Mouse (Mus musculus) bone marrow macrophage, adult 2 months (primary cell): ENCODE data around the gene Wdr61.

ENCODE experiments used
- CTCF ChIP-seq: IDR thresholded peaks from 2 replicates; pipeline ENCODE4 v1.5.1; 2012; ENCODE audit warnings: low read depth, mild to moderate bottlenecking, low read length, moderate library complexity
- POLR2A ChIP-seq: IDR thresholded peaks from 2 replicates; pipeline ENCODE4 v1.6.1; 2012; ENCODE audit warnings: mild to moderate bottlenecking, low read depth, low read length, borderline replicate concordance

GRCm38 (mm10) chr9:54702581-54702980 lies 31.7 kb downstream of the Wdr61 start:
- no peak for TF ChIP-seq POLR2A
- TF ChIP-seq CTCF: no peak
